Mouse (Mus musculus) brain, embryonic 14.5 days (tissue): Measurements from ENCODE around the gene Fibp. TPM values are rescaled to one million over a fixed set of nuclear protein-coding genes. Genes with fewer than 3 reads are reported as not detected.

ENCODE experiments used
- DNase-seq: peaks from one replicate; pipeline ENCODE4 v3.0.0-alpha.2; 2011; ENCODE audit warnings: low read depth
- CTCF ChIP-seq: fragments of 200-500 bp; IDR thresholded peaks from 2 replicates; pipeline ENCODE4 v1.5.1; 2012; ENCODE audit warnings: inconsistent platforms, mild to moderate bottlenecking, moderate library complexity, borderline replicate concordance; ENCODE audit not compliant: insufficient read depth, insufficient read length; ENCODE audit errors: extremely low read depth
- POLR2A ChIP-seq: fragments of 200-500 bp; IDR thresholded peaks from 2 replicates; pipeline ENCODE4 v1.6.1; 2012; ENCODE audit warnings: mild to moderate bottlenecking, inconsistent platforms, borderline replicate concordance; ENCODE audit not compliant: poor library complexity, insufficient read depth, insufficient read length, severe bottlenecking; ENCODE audit errors: extremely low read depth
- polyA plus RNA-seq: library from polyadenylated mRNA; depleted of rRNA; stranded (reverse); fragments of >200 nt; gene quantifications from 2 replicates; pipeline ENCODE4 v1.2.3, GENCODE M21; 2012

The Fibp gene
- polyA plus RNA-seq, 1 experiment = 179 TPM

DNA sequence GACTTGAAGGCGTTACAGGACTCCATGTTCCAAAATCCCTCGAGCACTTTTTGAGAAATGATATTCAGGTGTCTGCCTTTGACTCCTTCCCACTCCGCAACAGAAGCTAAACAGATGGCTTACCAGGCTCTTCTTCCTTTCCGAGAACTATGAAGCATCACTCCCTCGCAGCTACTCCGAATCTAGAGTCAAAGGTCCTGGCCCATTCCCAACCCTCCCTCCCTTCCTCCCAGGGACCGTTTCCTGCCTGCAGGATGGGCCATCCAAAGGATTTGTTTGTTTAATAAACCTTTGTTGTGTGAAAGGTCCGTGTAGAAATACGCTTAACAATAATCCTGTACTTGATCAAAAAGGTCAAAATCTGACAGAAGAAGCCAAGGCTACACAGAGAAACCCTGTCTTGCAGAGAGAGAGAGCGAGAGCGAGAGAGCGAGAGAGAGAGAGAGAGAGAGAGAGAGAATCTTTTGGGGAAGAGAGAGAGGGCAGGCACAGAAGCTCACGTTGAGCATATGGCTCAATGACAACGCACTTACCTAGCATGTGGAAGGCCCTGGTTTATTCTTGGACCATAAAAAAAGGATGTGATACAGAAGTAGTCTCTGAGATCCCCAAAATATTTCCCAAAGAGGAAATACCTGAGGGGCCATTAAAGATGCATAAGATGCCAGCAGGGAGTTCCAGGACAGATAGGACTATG, 2.5 kb upstream of the Fibp start, which contains the start of gene Ccdc85b:
Gene Ccdc85b (minus strand): TSS at position 149 of the 697 bp plus-strand sequence.
- TF ChIP-seq CTCF (no peak), POLR2A (no peak)
- DNase-seq = no peak

DNA sequence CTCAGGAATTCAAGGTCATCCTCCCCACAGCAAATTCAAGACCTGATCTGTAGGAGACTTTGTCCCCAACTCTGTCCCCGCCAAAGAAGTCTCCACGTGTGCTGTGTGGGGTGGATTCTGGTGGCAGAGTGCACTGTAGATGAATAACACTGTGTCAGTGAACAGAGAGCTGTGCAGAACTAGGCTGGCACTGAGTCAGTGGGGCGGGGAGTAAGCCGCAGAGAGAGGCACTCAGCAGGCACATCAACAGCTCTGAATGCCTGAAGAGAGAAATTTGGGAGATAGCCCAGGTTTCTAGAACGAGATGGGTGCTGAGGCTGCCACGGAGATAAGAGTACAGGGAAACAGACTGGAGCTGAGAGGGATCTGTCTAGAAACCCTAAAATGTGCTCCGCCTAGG, 1.4 kb upstream of the Fibp start:
- no peak for TF ChIP-seq CTCF
- no peak for TF ChIP-seq POLR2A
- DNase-seq = no peak

DNA sequence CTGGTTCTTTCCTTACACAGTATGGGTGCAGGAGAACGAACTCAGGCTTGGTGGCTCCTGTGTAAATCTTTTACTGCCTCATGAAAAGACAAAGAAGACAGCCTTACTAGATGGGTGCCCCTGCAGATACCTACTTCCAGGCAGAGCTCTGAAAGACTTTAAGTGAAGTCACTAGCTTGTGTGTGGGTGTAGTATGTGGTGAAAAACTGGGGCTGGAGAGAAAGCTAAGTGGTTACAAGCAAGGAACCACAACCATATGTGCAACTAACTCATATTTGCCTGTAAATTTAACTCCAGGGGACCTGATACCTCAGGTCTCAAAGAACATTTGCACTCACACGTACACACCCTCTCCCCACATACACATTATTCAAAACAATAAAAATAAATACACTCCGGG, 519 bp upstream of the Fibp start:
- no peak for TF ChIP-seq CTCF
- TF ChIP-seq POLR2A = no peak
- no peak for DNase-seq

DNA sequence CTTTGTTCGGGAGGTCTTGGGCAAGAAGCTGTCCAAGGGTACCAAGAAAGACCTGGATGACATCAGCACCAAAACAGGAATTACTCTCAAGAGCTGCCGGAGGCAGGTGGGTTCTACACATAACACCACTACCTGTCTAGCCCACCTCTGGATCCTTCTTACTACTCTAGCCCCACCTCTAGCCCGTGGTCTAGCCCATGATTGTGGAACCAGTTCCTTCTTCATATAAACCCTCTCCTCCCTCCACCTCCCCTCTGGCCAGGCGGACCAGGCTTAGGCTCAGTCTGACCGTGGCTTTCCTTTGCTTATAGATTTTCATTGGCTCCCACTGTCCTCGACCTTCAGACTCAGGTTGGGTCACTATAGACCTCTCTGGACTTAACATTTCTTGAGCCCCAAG, 996 bp downstream of the Fibp start:
- TF ChIP-seq CTCF = no peak
- TF ChIP-seq POLR2A = no peak
- no peak for DNase-seq

DNA sequence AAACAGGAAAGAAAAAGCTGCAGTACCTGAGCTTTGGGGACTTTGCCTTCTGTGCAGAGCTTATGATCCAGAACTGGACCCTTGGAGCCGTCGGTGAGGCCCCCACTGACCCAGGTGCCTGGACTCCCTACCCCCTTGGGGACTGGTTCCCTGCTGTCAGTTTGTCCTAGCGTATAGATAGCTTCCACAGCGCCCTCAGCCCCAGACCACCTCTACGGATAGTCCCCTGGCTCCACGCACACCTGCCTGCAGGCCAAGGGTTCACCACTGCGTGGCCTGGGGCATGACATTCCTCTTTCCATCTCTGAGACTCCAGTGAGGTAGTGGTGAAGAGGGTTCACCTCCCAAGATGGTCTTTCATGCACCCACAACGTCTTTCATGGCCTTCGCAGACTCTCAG, 2.8 kb downstream of the Fibp start:
- DNase-seq = no peak
- no peak for TF ChIP-seq POLR2A
- TF ChIP-seq CTCF = no peak

DNA sequence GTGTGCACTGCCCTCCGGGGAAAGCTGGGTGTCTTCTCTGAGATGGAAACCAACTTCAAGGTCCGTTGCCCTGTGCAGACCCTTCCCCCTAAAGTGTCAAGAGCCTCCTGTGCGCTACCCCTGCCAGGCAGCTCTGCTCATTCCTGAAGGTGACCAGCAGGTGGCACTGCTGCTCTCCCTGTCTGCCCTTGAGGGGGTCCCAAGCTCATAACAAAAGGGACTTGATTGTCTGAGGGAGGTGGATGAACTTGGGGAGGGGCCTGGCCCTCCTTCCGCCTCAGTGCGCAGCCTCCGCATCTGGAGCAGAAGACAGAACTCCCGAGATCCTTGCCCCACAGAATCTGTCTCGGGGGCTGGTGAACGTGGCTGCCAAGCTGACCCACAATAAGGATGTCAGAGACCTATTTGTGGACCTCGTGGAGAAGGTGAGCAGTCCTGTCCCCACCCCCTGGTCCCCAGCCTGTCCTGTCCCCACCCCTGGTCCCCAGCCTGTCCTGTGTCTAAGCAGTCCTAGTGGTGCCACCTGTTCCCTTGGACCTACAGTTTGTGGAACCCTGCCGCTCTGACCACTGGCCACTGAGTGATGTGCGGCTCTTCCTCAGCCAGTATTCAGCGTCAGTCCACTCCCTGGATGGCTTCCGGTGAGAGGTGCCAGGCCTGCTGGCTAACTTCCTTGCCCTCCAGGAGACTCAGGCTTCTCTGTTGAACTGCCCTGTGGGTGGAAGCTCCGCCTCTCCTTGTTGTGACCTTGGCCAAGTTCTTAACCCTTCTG, 3.6 kb downstream of the Fibp start:
- TF ChIP-seq CTCF = peak; percentile 96
- no peak for TF ChIP-seq POLR2A
- DNase-seq = peak; percentile 92

DNA sequence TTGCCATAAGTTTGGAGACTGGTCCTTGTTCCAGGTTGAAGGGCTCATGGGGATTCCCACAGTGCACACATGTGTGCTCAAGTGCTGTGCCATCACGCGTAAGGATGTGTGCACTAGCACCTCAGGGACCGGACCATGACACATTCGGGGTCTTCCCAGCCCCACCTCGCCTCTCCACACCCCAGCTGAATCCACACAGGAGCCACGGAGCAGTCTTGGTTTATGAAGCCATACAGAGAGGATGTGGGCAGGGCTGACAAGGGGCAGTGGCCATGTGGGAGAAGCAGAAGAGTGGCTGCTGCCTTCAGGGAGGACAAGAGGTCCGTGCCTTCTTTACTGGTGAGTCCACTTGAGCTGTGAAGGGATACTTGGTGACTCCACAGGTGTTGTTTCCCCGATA, 4.6 kb downstream of the Fibp start:
- DNase-seq = no peak
- TF ChIP-seq CTCF (no peak), POLR2A (no peak)

DNA sequence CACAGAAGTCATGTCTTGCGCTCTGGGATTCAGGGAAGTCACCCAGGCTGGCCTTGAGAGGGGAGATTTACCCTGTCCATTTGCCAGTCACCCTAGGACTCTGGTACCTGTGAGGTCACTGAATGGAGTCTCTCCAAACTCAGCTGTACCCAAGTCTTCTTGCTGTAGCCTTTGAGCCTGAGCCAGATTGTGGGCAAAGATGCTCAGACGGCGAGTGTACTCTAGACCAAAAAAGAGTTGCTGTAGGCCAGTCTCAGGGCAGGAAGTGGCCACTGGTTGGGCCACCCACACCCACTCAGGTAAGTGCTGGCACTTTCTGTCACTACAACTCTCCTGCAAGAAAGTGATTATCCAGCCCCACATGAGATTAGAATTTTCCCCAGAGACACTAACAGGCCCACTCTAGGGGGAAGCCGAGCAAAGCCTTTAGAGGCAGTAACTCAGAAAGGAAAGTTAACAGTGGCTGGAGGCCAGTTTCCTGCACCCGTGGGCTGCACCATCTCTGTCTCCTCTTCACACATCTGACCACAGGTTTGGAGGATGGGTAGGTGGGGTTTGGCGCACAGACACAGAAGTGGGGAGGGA, 6.6 kb downstream of the Fibp start:
- no peak for DNase-seq
- TF ChIP-seq CTCF = no peak
- no peak for TF ChIP-seq POLR2A

DNA sequence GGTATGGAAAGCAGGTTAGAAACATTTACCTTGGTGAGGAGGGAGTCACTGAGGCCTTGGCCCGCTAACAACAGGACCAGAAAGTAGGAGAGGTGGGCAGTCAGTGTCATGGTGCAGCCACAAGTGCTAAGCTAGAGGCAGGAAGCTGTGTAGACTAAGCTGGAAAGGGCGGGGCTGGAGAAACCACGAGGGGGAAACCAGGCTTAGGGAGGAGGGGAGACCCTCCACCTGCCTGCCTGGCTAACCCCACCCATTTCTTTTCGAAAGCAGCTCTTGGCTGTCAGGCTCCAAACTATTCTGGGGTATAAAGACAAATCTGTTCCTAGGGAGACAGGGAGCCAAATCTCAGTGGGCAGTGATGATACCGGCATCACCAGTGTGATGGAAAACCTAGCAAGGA, 8.0 kb downstream of the Fibp start, which contains the start of gene Ctsw:
Gene Ctsw (minus strand): TSS at position 134 of the 400 bp plus-strand sequence.
- TF ChIP-seq POLR2A = no peak
- no peak for DNase-seq

DNA sequence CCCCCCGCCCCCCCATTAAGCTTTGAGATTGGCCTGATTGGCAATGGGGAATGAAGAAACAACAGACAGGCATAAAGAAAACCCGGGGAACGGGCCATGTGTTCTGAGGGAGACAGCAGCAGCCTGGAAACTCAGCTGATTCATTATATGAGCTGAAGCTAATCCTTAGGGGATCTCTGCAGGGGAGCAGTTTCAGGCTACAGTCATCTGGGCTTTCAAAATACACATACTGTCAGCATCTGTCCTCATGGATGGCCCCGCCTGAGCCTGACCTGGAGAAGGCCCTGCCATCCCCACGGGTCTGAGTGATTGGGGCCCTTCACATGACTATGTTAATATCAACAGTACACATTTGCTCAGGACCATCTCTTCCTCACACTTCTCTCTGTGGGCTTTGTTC, 11.4 kb downstream of the Fibp start:
- no peak for TF ChIP-seq CTCF
- no peak for TF ChIP-seq POLR2A
- no peak for DNase-seq

DNA sequence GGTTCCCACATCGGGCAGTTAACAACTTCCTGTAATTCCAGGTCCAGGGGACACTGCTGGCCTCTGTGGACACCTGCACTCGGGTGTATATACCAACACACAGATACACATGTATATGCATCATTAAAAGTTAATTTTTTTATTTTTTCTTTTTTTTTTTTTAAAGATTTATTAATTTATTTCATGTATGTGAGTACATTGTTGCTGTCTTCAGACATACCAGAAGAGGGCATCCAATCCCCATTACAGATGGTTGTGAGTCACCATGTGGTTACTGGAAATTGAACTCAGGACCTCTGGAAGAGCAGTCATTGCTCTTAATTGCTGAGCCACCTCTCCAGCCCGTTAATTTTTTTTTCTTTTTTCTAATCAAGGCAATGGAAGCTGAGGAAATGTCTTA, 12.4 kb downstream of the Fibp start:
- DNase-seq = no peak
- TF ChIP-seq POLR2A = no peak
- no peak for TF ChIP-seq CTCF

DNA sequence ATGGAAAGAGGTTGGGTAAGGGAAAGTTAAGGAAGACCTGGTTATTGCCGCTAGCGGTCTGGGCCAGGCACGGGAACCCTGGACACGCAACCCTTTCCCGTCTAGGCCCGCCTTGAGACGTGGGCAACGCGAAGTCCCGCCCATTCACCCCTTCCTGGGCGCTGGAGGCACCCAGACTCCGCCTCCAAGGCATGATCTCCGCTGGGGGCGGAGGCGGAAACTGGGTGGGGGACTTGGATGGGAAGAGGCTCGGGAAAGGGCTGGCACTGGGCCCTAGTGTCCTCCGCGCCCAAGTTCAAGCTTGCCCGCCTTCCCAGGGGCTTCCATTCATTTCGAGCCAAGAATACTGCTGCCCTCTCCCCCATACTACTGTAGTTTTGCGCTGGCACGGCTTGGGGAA, 13.3 kb downstream of the Fibp start, which contains the start of gene Efemp2:
Gene Efemp2 (plus strand): TSS at position 235 of the 400 bp plus-strand sequence.
- TF ChIP-seq CTCF (no peak), POLR2A (no peak)
- DNase-seq = peak; percentile 92

DNA sequence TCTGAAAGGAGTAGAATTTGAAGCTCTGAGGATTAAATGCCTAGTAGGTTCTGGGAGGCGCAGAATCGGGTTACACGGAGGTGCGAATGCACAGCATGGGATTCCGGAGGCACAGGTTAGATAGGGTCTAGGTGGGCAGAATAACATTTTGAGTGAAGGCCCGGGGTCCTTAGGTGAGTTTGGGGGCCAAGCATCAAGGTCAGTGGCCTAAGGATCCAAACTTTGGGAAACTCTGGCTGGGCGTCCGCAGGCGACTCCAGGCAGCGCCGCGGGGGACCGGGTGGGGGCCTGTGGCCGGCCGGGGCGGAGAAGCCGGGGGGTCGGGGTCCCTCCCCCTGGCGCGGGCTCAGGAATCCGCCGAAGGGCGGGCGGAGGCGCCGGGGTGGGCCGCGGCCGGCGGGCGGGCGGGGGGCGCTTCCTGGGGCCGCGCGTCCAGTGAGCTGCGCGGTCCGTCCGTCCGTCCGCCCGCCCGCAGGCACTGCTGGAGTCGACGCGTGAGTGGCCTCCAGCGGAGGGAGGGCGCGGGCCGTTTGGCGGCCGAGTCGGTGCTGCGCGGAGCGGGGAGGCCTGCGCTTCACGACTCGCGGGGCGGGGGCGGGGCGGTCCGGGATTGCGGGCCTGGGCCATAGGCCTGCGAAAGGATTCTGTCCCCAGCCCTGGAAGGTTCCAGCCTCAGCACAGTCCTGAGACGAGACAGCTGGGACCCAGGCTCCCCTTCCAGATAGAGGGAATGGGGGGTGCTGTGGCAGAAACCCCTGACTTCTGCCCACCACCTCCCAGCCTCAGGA, 14.1 kb downstream of the Fibp start:
- peak; percentile 50 for DNase-seq
- TF ChIP-seq CTCF (no peak), POLR2A (no peak)
